Mouse (Mus musculus) neural tube, embryonic 11.5 days (tissue): Measurements from ENCODE around the gene Arhgef5. TPM values are rescaled to one million over a fixed set of nuclear protein-coding genes. Genes with fewer than 3 reads are reported as not detected.

Experiments
- polyA plus RNA-seq: library from polyadenylated mRNA; unstranded; fragments of >200 nt; fragmentation: Nextera tagmentation; extraction: Ambion mirVana; gene quantifications from 2 replicates; pipeline ENCODE4 v1.2.1, GENCODE M21; 2014

Arhgef5 gene
- polyA plus RNA-seq, 1 experiment from 2014 or later: 2.6 TPM

Other genes with a start within 250 kb of the Arhgef5 start
- not detected in 2 replicates for gene Olfr441, start 159.2 kb upstream of the Arhgef5 start, polyA plus RNA-seq
- gene Olfr237-ps1, start 119.0 kb upstream of the Arhgef5 start, polyA plus RNA-seq: not detected in 2 replicates
- gene Olfr437, start 102.3 kb upstream of the Arhgef5 start, polyA plus RNA-seq: not detected in 2 replicates
- gene Olfr13, start 93.4 kb upstream of the Arhgef5 start, polyA plus RNA-seq: not detected in 2 replicates
- not detected in 2 replicates for gene Olfr435, start 68.4 kb upstream of the Arhgef5 start, polyA plus RNA-seq
- not detected in 2 replicates for gene Olfr434, start 52.6 kb upstream of the Arhgef5 start, polyA plus RNA-seq
- gene Olfr47, start 34.1 kb upstream of the Arhgef5 start, polyA plus RNA-seq: not detected in 2 replicates
- gene Nobox, start 44.0 kb downstream of the Arhgef5 start, polyA plus RNA-seq: not detected in 2 replicates